Mouse (Mus musculus) cerebellum, adult 11-12 months (tissue): ENCODE data around the gene Fbxo34.
A peak's percentile ranks its signal among the peaks of the same experiment; 100 is the strongest.

Experiments
- DNase-seq: peaks from one replicate; pipeline ENCODE4 v3.0.0; 2022

The Fbxo34 gene

GRCm38 (mm10) chr14:47472743-47473546, 22.7 kb downstream of the Fbxo34 start:
- DNase-seq: peak; percentile 77

DNA sequence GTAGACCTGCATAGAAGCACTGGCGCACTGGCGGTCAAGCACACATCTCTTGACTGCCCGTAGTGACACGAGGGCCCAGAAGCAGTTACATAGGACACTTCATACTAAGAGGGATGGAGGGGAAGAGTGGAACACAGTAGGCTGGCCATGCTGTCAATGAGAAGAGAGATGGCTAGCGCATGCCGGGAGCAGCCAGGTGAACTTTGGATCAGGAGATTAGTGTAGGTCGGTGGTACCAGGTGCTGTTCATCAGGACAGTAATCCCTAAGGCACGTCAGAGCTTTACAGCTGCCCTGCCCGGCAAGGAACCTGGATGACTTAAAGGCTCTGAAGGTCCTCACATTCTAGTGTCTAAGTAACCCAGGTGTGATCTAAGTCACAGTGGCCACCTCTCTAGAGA, 23.7 kb downstream of the Fbxo34 start:
- DNase-seq: no peak

DNA sequence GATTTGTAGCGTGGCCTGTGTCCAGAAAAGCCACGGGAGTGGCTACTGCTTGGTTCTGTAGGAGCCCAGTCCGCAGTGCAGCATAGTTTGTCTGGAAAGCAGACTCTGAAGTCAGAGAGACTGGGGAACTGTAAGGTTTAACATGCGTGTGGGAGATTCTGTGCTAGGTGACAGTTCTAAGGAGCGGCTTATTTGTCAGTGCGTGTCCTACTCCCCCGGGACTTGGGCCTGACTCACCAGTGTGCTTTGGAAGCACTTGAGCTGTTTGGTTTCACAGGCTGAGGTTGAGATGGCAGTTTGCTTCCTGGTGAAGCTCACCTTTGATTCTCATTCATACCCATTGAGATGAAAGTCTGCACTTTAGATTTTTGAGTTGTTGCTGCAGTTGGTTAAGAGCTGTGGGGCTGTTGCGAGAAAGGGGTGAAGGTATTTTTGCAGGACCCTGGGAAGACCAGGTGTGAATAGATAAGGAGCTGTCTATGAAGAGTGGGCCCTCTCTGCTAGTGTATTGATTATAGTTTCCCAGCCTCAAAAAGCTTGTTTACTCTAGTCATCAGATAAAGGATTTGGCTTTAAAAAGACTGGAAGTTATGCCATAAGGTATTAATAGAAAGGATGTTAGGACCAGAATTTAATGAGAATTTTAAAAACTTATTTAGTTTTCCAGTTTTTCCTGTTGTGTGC, 24.5 kb downstream of the Fbxo34 start:
- no peak for DNase-seq

DNA sequence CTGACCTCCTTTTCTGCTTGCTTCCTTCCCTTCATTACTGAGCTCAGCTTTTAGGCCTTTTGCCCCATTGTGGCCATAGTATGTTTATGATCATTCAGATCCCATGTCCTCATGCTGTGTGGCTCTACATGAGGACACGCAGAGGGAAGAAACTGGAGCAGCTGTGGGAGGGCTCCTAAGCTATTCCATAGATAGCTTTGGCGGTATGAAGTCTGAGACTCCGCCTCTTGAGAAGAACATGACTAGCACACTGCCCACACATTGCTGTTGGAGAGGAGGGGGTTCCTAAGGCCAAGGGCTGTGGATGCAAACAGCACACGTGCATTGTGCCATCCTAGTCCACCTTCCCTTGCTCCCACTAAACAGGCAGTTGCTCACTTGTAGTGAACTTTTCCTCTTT, 26.0 kb downstream of the Fbxo34 start:
- DNase-seq: no peak

DNA sequence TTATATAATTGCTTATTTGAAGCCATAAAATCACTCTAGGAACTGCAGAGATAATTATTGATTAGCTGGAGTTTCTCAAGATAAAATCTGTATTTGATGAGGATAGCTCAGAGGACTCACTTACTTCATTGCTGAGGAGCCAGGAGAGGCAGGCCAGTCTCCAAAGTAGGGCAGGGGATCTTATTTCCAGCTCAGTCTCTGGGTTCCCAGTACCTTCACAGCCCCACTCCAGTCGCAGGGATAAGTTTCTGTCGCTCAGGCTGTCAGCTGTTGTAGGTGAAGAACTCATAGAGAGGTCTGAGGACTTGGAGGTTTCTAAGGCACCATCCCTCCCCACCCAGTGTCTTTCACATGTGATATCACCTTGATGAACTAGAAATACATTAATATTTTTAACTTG, 27.5 kb downstream of the Fbxo34 start:
- no peak for DNase-seq

DNA sequence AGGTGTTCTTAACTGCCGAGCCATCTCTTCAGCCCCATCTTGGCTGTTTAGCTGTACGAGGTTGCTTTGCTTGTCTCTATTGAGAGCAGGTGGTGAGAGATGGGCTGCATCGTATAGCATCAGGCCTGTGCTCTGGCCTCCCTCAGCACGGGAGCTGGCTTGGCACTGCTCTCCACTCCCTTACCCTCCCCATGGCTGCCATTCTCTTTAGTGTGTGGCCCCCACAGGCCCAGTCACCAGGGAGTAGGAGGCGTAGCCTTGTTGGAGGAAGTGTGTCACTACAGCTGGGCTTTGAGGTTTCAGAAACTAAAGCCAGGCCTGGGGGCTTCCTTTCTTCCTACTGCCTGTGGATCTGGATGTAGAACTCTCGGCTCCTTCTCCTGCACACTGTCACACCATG, 32.0 kb downstream of the Fbxo34 start:
- no peak for DNase-seq

DNA sequence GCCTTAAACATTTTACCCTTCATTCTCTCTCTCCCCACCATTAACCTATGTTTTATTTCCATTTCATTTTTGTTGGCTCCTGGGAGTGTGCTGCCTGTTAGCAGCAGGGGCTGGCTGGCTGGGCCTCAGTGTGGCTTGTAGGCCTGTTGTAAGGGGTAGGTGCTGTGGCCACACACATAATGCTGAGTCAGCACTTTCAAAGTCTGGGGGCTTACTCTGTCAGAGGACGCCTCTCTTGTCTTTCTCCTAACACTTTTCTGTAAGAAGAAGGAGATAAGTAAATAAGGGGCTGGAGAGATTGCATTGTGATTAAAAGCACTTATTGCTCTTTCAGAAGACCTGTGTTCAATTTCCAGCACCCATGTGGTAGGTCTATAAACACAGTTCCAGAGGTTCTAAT, 32.9 kb downstream of the Fbxo34 start:
- no peak for DNase-seq

- no peak for DNase-seq
Measured at GRCm38 (mm10) chr14:47488732-47489131, 38.5 kb downstream of the Fbxo34 start.

DNA sequence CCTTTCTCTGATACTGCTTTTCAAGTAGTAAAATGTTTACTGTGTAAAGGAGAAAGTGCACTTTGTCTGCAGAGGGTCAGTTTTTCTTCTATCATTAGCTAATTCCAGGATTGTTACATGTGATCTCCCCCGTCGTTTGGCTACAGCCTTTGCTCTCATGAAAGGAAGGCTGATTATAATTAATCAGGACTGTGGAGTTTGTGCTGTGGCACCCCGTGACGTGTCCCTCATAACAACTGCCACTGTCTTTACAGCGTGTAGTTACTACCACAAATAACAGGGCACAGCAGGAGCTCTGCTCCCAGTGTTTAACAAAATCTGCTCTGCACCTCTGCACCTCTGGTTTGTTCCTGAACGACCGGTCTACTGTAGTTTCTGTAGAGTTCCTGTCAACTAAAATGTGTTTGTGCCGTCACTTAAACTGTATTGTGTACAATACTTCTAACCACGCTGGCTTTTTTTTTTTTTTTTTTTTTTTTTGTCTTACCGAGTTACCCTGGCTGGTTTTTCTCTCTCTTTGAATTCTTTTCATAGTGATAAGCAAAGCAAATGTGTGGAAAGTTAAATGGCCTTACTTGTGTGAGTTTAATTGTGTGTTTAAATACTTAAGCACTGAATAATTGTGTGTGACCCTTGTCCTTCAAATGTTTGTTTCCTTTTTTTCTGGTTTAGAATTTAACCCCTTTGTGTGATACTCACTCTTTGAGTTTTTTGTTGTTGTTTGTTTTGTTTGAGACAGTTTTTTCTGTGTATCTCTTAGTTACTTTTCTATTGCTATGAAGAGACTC, 39.3 kb downstream of the Fbxo34 start:
- DNase-seq: no peak

- DNase-seq: no peak
Measured at GRCm38 (mm10) chr14:47490732-47491131, 40.5 kb downstream of the Fbxo34 start.

DNA sequence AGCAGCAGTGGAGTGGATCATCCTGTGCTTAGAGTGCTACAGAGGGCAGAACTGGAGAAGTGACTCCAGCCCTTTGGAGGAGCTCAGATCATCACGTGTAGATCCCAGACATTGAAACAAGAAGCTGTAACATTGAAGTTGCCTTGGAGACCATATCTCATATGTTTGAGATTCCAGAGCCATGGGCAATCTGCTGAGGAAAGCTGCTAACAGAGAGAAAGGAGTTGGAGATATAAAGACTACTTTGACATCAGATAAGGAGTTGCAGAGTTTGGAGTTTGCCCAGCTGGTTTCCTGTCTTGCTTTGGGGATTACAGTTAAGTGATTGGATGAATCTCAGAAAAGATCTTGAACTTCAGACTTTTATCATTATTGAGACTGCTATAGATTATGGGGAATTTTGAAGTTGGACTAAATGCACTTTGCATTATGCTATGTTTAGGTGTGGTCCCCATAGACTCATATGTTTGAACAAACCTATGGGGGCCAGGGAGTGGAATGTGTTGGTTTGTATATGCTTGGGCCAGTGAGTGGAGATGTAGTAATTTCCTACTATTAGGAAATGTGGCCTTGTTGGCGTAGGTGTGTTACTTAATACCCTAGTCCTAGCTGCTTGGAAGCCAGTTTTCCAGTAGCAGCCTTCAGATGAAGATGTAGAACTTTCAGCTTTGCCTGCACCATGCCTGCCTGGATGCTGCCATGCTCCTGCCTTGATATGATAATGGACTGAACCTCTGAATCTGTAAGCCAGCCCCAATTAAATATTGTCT, 43.6 kb downstream of the Fbxo34 start:
- no peak for DNase-seq

DNA sequence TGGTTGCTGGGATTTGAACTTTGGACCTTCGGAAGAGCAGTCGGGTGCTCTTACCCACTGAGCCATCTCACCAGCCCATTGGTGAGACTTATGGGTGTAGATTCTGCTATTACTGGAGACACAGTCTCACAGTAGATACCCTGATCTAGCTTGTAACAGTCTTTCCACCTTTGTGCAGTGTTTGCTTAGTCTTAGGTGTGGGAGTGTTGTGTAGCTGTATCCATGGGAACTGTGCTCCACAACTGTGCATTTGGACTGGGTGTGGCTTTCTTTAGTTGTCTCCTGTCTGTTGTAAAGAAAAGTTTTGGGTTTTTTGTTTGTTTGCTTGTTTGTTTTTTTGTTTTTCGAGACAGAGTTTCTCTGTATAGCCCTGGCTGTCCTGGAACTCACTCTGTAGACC, 45.7 kb downstream of the Fbxo34 start:
- no peak for DNase-seq

- DNase-seq: no peak
Measured at GRCm38 (mm10) chr14:47497166-47497565, 46.9 kb downstream of the Fbxo34 start.

DNA sequence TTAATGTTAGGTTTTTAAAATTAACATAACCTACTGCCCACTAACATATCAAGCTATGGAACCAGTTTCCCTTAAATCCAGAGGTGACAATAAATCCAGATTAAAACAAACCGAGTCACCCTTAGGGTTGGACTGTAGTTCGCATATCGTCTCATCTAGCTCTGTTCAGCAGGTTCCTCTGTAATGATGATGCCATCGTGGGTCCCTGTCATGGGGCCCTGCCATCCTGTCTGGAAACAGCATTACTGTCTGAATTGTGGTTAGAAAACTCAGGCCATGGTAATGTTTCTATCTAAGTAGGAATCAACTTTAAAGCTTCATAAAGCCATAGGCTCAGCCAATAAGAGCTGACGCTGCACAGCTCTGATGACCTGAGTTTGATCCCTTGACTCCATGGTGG, 48.4 kb downstream of the Fbxo34 start:
- DNase-seq: no peak

GRCm38 (mm10) chr14:47504036-47504435, 53.8 kb downstream of the Fbxo34 start:
- no peak for DNase-seq

GRCm38 (mm10) chr14:47506676-47507075, 56.5 kb downstream of the Fbxo34 start:
- no peak for DNase-seq

GRCm38 (mm10) chr14:47508035-47508434, 57.8 kb downstream of the Fbxo34 start:
- no peak for DNase-seq

DNA sequence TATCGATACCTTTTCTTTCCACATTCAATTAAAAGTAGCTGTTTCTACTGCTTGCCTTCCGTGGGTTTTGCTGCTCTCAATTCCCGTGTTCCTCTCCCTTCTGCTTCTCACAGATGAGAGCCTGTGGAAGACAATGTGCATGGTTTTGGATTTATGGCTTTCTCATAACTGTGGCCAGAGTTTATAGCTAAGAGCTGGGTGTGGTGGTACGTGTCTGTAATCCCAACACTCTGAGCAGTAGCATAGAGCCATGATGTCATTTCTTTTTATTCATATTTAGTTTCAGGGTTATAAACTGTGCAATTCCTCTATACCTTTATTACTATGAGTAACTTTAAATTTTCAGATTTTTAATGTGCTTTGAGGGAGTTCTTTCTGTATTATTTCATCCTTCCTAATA, 60.0 kb downstream of the Fbxo34 start:
- DNase-seq: no peak

- no peak for DNase-seq
Measured at GRCm38 (mm10) chr14:47513606-47514005, 63.4 kb downstream of the Fbxo34 start.

DNA sequence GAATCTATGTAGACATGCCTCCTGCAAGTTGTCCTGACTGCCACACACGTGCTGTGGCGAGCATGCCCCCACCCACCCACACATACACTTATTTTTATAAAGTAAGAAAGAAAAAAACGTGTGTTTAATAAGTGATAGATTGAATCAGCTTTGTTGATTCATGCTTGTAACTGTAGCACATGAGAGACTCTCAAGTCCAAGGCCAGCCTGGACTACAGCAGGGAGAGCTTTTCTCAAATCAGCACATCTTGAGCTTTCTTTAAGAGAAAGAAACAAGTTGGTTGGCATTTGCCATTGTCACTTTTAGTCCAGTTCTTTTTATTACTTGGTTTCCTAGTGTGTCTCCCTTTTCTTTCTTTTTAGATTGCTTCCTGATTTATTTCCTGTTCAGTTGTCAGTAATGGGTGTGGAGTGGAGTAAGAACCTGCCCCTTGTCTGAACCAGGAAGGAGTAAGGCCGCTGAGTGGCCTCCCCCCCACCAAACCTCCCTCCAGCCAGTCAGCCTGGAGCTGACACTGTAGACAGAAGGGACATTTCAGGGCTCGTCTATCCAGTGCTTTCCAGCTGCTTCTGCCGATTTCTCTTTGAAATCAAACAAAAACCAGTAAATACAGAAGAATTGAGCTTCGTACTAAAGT, 64.7 kb downstream of the Fbxo34 start:
- no peak for DNase-seq

- DNase-seq: no peak
Measured at GRCm38 (mm10) chr14:47515636-47516035, 65.4 kb downstream of the Fbxo34 start.

DNA sequence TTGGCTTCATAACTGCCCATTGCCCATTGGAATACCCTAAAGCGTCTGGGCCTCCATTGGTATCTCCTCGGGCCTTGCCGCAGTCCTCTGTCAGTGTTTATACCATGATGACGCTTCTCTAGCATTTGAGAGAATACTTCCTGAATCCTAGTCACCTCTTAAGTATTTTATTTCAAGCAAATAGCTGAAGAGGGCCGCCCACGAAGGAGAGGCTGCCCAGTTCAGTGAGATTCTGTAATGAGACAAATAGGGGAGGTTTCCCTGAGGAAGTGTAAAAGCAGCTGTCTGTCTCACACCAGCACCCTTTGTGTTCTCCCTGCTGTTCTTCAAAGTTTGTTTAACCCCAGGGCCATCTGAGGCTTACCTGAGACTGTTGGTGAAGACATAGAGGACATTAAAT, 66.5 kb downstream of the Fbxo34 start:
- no peak for DNase-seq

DNA sequence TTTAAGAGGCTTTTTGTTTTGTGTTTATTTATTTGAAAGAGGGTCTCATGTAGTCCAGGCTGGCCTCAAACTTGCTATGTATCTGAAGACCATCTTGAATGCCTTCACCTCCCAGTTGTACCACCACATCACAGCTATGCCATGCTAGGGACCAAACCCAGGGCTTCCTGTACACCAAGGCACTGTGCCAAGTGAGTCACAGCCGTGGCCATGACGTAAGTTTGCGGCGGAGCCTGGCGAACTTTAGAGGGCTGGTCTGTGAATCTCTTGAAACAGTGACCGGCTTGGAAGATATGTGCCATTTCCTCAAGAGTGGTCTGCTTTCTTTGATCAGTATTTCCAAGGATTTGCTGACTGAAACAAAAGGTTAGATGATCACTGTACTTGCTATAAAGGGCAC, 68.4 kb downstream of the Fbxo34 start:
- DNase-seq: no peak
